Mouse (Mus musculus) kidney, adult 2 months (tissue): Measurements from ENCODE around the gene 1110032A03Rik. TPM values are rescaled to one million over a fixed set of nuclear protein-coding genes. Genes with fewer than 3 reads are reported as not detected.
A peak's percentile ranks its signal among the peaks of the same experiment; 100 is the strongest.

ENCODE experiments used
- DNase-seq: peaks from one replicate; pipeline ENCODE4 v3.0.0; 2021
- H3K27ac ChIP-seq: fragments of 200-500 bp; 2 replicates; pipeline ENCODE4 v1.5.1; 2012; ENCODE audit warnings: low read depth, low read length, control low read depth, inconsistent platforms; ENCODE audit not compliant: insufficient read depth
- H3K27me3 ChIP-seq: fragments of 200-500 bp; replicated peaks from 2 replicates; pipeline ENCODE4 v1.6.1; 2012; ENCODE audit warnings: mild to moderate bottlenecking, moderate library complexity, low read length, inconsistent platforms; ENCODE audit not compliant: control insufficient read depth, insufficient read depth
- H3K36me3 ChIP-seq: fragments of 200-500 bp; 2 replicates; pipeline ENCODE4 v1.6.1; 2012; ENCODE audit warnings: mild to moderate bottlenecking, moderate library complexity, low read length, inconsistent platforms; ENCODE audit not compliant: control insufficient read depth, insufficient read depth
- H3K4me1 ChIP-seq: fragments of 200-500 bp; 2 replicates; pipeline ENCODE4 v1.6.1; 2011; ENCODE audit warnings: low read length; ENCODE audit not compliant: control insufficient read depth, insufficient read depth
- H3K4me3 ChIP-seq: fragments of 200-500 bp; 2 replicates; pipeline ENCODE4 v1.5.1; 2011; ENCODE audit warnings: mild to moderate bottlenecking, low read depth, low read length, control low read depth; ENCODE audit not compliant: insufficient read depth
- CTCF ChIP-seq: fragments of 200-500 bp; conservative IDR thresholded peaks from 2 replicates; pipeline ENCODE4 v1.5.1; 2011; ENCODE audit warnings: low read depth, mild to moderate bottlenecking, control low read depth, low read length, moderate library complexity, mixed read lengths; ENCODE audit not compliant: insufficient read depth, insufficient read length
- POLR2A ChIP-seq: fragments of 200-500 bp; IDR thresholded peaks from one replicate; pipeline ENCODE4 v1.6.1; 2011; ENCODE audit warnings: low read depth, low read length, control low read depth
- WGBS: fragments of 180-500 bp; shearing (Covaris S2); methylation state at CpG from one replicate; pipeline ENCODE4 v1.1.7; 2018; 5-methylcytosine and 5-hydroxymethylcytosine counted together
- polyA plus RNA-seq: library from polyadenylated mRNA; depleted of rRNA; stranded (reverse); fragments of >200 nt; gene quantifications from 2 replicates; pipeline ENCODE4 v1.2.3, GENCODE M21; 2012; rRNA removed

1110032A03Rik gene
- polyA plus RNA-seq, 1 experiment: 97.4 TPM

DNA sequence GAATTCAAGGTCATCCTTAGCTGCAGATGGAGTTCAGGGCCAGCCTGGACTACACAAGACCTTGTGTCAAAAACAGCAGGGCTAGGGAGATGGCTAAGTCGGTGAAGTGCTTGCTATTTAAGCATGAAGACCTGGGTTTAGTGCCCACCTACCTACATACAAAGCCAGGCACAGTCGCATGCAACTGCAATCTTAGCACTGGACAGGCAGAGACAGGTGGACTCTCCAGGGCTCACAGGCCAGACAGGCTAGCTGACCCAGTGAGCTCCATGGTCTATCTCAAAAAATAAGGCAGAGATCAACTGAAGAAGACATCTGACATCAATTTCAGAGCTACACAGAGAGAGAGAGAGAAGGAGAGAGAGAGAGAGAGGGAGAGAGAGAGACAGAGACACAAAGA is 51.2 kb downstream of the 1110032A03Rik start:
- TF ChIP-seq CTCF (no peak), POLR2A (no peak)
- 83% methylated on average over 2 of the region's 2 CpGs for WGBS
- H3K36me3 ChIP-seq: no peaks in the 10 kb centered on the region
- no peak for DNase-seq
- no peak overlapping the region for H3K27ac ChIP-seq
- H3K4me1 ChIP-seq: peaks cover 7% of the 10 kb centered on the region; the same call in 1 of the 2 replicates
- H3K4me3 ChIP-seq: no peak overlapping the region
- no peaks in the 10 kb centered on the region for H3K27me3 ChIP-seq

DNA sequence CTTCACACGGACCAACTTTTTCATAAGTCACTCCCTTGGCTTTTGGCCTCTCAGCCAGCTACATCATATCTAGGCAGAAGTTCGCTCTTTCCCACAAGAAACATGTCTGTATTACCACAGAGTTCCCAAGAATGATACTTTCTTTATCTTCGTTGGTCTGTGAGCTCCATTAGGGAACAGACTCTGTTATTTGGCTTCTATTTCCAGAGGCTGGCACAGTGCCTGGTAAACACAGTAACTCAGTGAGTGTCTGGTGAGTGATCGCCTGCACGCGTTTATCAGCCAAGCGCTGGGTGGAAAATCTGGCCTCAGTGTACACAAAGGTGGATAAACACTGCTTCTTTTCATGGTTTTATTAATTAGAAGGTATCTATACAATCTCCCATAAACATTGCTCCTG is 51.9 kb downstream of the 1110032A03Rik start:
- H3K36me3 ChIP-seq: no peaks in the 10 kb centered on the region
- peaks cover 6% of the 10 kb centered on the region; the same call in 1 of the 2 replicates for H3K4me1 ChIP-seq
- WGBS: 32% methylated on average over 7 of the region's 7 CpGs
- H3K27ac ChIP-seq: peak overlapping the region; percentile 35; the same call in 1 of the 2 replicates
- peak; percentile 74 for DNase-seq
- TF ChIP-seq POLR2A (no peak), CTCF (no peak)
- H3K4me3 ChIP-seq: no peak overlapping the region
- no peaks in the 10 kb centered on the region for H3K27me3 ChIP-seq

DNA sequence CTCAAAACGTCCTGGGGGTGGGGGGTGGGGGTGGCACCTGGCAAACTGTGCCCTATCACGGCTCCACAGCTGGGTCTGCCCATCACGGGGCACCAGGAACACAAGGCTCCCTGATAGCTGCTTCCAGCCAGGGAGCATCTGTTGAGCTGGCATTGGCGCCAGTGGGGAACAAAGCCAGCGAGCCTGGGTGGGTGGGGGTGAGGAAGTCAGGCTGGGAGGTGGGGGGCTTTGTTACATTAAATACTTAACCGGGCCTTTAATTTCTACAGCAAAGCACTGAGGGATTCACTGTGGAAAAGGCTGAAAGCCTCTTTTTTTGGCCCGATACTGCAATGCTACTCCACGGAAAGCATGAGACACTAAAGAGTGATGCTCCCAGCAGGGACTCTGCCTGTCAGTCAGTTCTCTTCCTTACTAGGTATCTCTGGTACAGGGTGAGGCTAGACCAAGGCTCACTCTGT is 52.8 kb downstream of the 1110032A03Rik start:
- TF ChIP-seq POLR2A (no peak), CTCF (no peak)
- Histone ChIP-seq H3K4me1 (peaks cover 3% of the 10 kb centered on the region; the same call in 1 of the 2 replicates), H3K36me3 (no peaks in the 10 kb centered on the region), H3K4me3 (no peak overlapping the region), H3K27ac (no peak overlapping the region), H3K27me3 (no peaks in the 10 kb centered on the region)
- no peak for DNase-seq
- WGBS: 75% methylated on average over 8 of the region's 8 CpGs

DNA sequence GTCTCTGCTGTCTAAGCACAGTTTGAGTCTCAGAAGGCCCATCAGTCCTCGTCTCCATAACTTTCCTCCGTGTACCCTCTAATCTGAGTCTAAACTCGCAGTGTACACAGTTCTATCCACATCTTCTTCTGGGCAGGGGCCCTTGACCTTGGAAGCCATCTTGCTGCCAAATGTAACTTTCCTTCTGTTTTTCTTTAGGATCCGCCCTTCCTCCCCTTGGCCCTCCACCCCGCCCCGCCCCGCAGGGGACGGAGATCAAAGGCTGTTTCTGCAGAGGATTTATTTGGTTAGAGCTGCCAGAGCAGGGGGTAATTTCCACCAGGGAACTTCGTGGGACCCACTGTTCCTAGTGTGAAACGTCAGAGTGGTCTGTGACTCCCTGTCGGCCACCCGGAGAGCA is 54.3 kb downstream of the 1110032A03Rik start:
- no peaks in the 10 kb centered on the region for H3K27me3 ChIP-seq
- TF ChIP-seq CTCF: no peak
- 37% methylated on average over 12 of the region's 12 CpGs for WGBS
- no peak overlapping the region for H3K4me3 ChIP-seq
- DNase-seq: no peak
- peaks cover 3% of the 10 kb centered on the region; the same call in 1 of the 2 replicates for H3K4me1 ChIP-seq
- H3K36me3 ChIP-seq: no peaks in the 10 kb centered on the region
- no peak overlapping the region for H3K27ac ChIP-seq

DNA sequence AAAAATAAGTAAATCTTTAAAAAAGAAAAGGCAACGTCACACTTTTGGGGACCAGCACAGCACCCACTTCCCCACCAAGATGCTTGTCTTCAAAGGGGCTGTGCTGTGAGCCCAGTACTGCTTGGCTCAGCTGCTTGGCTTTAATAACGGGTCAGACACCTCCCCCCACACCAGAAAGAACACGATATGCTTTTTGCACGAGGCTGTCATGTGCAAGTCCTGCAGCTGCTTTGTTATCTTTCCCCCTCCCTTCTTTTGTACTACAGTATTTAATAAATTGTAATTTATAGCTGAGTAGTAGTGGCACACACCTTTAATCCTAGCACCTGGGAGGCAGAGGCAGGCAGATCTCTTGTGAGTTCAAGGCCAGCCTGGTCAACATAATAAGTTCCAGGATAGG is 56.4 kb downstream of the 1110032A03Rik start:
- no peak overlapping the region for H3K4me3 ChIP-seq
- H3K4me1 ChIP-seq: peaks cover 3% of the 10 kb centered on the region; the same call in 1 of the 2 replicates

DNA sequence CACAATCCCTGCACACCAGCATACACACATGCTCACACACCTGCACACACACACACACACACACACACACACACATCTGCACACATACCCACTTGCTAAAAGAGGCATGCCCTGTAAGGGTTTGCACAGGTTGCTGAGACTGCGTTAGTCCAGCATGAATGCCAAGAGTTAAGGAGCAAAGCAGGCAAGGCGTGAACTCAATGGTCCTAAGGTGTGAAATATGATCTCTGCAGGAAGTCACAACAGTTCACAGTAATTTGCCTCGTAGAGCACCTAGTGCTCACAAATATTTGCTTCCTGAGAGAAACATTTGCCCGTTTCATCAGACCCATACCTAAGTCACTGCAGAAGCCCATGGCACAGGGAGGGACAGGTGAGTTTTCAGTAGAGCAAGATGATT is 61.1 kb downstream of the 1110032A03Rik start:
- 25% methylated on average over 4 of the region's 4 CpGs for WGBS
- H3K36me3 ChIP-seq: no peaks in the 10 kb centered on the region
- H3K4me3 ChIP-seq: no peak overlapping the region
- TF ChIP-seq CTCF: no peak
- TF ChIP-seq POLR2A: no peak
- no peak overlapping the region for H3K27ac ChIP-seq
- no peaks in the 10 kb centered on the region for H3K27me3 ChIP-seq
- DNase-seq: no peak
- no peaks in the 10 kb centered on the region for H3K4me1 ChIP-seq

More for the DNA sequence above, 56.4 kb downstream of the 1110032A03Rik start:
- H3K27ac ChIP-seq: no peak overlapping the region
- no peaks in the 10 kb centered on the region for H3K27me3 ChIP-seq
- 61% methylated on average over 4 of the region's 4 CpGs for WGBS
- H3K36me3 ChIP-seq: no peaks in the 10 kb centered on the region
- no peak for DNase-seq
- TF ChIP-seq CTCF (no peak), POLR2A (no peak)

Other genes with a start within 250 kb of the 1110032A03Rik start
- 50.2 and 58.6 TPM in 2 replicates for gene Pts, start 246.8 kb downstream of the 1110032A03Rik start, polyA plus RNA-seq
- 1.4 and 2.2 TPM in 2 replicates for gene Il18, start 220.7 kb downstream of the 1110032A03Rik start, polyA plus RNA-seq
- gene Bco2, start 220.3 kb downstream of the 1110032A03Rik start, polyA plus RNA-seq: 4.6 and 5.3 TPM in 2 replicates
- not detected in 2 replicates for gene Tex12, start 214.2 kb downstream of the 1110032A03Rik start, polyA plus RNA-seq
- gene Sdhd, start 171.7 kb downstream of the 1110032A03Rik start, polyA plus RNA-seq: 541 and 551 TPM in 2 replicates
- gene Timm8b, start 171.6 kb downstream of the 1110032A03Rik start, polyA plus RNA-seq: 292 and 335 TPM in 2 replicates
- gene Pih1d2, start 158.2 kb downstream of the 1110032A03Rik start, polyA plus RNA-seq: 2.1 and 2.7 TPM in 2 replicates
- gene Nkapd1, start 158.1 kb downstream of the 1110032A03Rik start, polyA plus RNA-seq: 4.1 and 5.1 TPM in 2 replicates
- 60.8 and 70.8 TPM in 2 replicates for gene Dlat, start 115.7 kb downstream of the 1110032A03Rik start, polyA plus RNA-seq
- gene Dixdc1, start 36.0 kb downstream of the 1110032A03Rik start, polyA plus RNA-seq: 4.6 and 5.3 TPM in 2 replicates
- gene 2310030G06Rik, start 29.0 kb downstream of the 1110032A03Rik start, polyA plus RNA-seq: 39.0 and 41.1 TPM in 2 replicates
- gene Cryab, start 24.2 kb downstream of the 1110032A03Rik start, polyA plus RNA-seq: 548 and 676 TPM in 2 replicates
- 20.0 and 21.1 TPM in 2 replicates for gene Hspb2, start 23.2 kb downstream of the 1110032A03Rik start, polyA plus RNA-seq
- gene Fdxacb1, start 7.3 kb downstream of the 1110032A03Rik start, polyA plus RNA-seq: 3.6 and 4.3 TPM in 2 replicates
- 20.3 and 21.3 TPM in 2 replicates for gene Alg9, start 501 bp downstream of the 1110032A03Rik start, polyA plus RNA-seq
- gene Ppp2r1b, start 69.8 kb upstream of the 1110032A03Rik start, polyA plus RNA-seq: 10.2 and 13.0 TPM in 2 replicates
- gene Sik2, start 233.6 kb upstream of the 1110032A03Rik start, polyA plus RNA-seq: 18.5 and 20.0 TPM in 2 replicates